Mouse (Mus musculus) liver, embryonic 14.5 days (tissue): ENCODE results near the gene Ric8b.

Experiments
- CTCF ChIP-seq: IDR thresholded peaks from 2 replicates; pipeline ENCODE4 v1.5.1; 2016; ENCODE audit warnings: antibody characterized with exemption, low read depth, control low read depth
- EP300 ChIP-seq: IDR thresholded peaks from 2 replicates; pipeline ENCODE4 v1.6.1; 2016; ENCODE audit warnings: antibody characterized with exemption, low read depth

GRCm38 (mm10) chr10:84910758-84911384 lies 6.5 kb upstream of the Ric8b start:
- TF ChIP-seq CTCF (no peak), EP300 (no peak)
